Mouse (Mus musculus) C2C12 (cell line): Measurements from ENCODE around the gene Pigb.

Source experiments
- CTCF ChIP-seq: IDR thresholded peaks from one replicate; pipeline ENCODE4 v1.5.1; 2011; ENCODE audit not compliant: control insufficient read depth, insufficient read depth, insufficient read length
- MAX ChIP-seq: IDR thresholded peaks from one replicate; pipeline ENCODE4 v1.6.1; 2011; ENCODE audit warnings: mild to moderate bottlenecking, control low read depth
- MYOD1 ChIP-seq: IDR thresholded peaks from one replicate; pipeline ENCODE4 v1.6.1; 2011; ENCODE audit warnings: low read depth; ENCODE audit not compliant: control insufficient read depth, insufficient read length
- USF1 ChIP-seq: IDR thresholded peaks from one replicate; pipeline ENCODE4 v1.6.1; 2011; ENCODE audit warnings: low read depth, mild to moderate bottlenecking, control low read depth, moderate library complexity

GRCm38 (mm10) chr9:73005106-73005505 lies 35.1 kb downstream of the Pigb start:
- TF ChIP-seq MAX (no peak), CTCF (no peak), USF1 (no peak), MYOD1 (no peak)
